In genomic region chr2:105311414-105311813, GRCm38 (mm10) we compare ENCODE assay signal across 9 mouse cellular contexts.
A peak's percentile ranks its signal among the peaks of the same experiment; 100 is the strongest.
DNase-seq lines count a peak whose midpoint lies in the region; TF ChIP-seq lines count a peak whose summit lies in the region.
"Had no signal": no experiment of that assay in that cellular context is flagged by ENCODE, and none has a peak within 500 bp of the region (broad histone marks: within the 10 kb centered on the region; RNA-seq: fewer than 3 reads in every experiment).

No protein-coding gene starts in this region.

- 48% methylated on average over 13 of the region's 13 CpGs for WGBS in midbrain, embryonic 10.5 days

- no peaks in the 10 kb centered on the region for H3K9me3 ChIP-seq in midbrain, embryonic 10.5 days (replicated peaks)
- H3K9me3 ChIP-seq: neural tube, embryonic 12.5 days had no signal

- no peaks in the 10 kb centered on the region for H3K4me1 ChIP-seq in cortical plate, adult 2 months (ENCODE audit: control insufficient read depth, insufficient read depth, low read length)
- peaks cover 11% of the 10 kb centered on the region for H3K4me1 ChIP-seq in midbrain, embryonic 10.5 days

- H3K4me3 ChIP-seq in cortical plate, adult 2 months (ENCODE audit: insufficient read depth, low read length) = no peak overlapping the region
- no peak overlapping the region for H3K4me3 ChIP-seq in midbrain, embryonic 10.5 days
- H3K4me3 ChIP-seq: neural tube, embryonic 12.5 days had no signal

- intact Hi-C loops in left cerebral cortex, postnatal 14 days (cut with DNase I) = no loop called here

- TF ChIP-seq CTCF in cortical plate, adult 2 months (IDR thresholded peaks at IDR 0.05; ENCODE audit: extremely low read depth, insufficient read depth, low read length) = peak; percentile 44

- H3K27ac ChIP-seq in cortical plate, adult 2 months (ENCODE audit: insufficient read depth, low read length) = no peak overlapping the region
- no peak overlapping the region for H3K27ac ChIP-seq in midbrain, embryonic 10.5 days (replicated peaks)
- H3K27ac ChIP-seq: neural tube, embryonic 12.5 days had no signal

- DNase-seq in cerebellum, postnatal 10 days = peak; percentile 59 to 67
- DNase-seq in cerebellum, adult 11-12 months = no peak
- peak; percentile 22 to 27 for DNase-seq in left cerebral cortex, postnatal 14 days (ENCODE audit: low spot score in 2 of 2)
- DNase-seq in left cerebral cortex, adult 11 months (ENCODE audit: low spot score) = no peak
- DNase-seq in midbrain, embryonic 10.5 days (ENCODE audit: low spot score) = peak; percentile 28
- DNase-seq in frontal cortex, postnatal 10 days (ENCODE audit: low spot score in 2 of 2) = no peak
- DNase-seq in urinary bladder, postnatal 4 days (ENCODE audit: low spot score in 2 of 2) = no peak

- no peak for TF ChIP-seq POLR2A in cortical plate, adult 2 months (IDR thresholded peaks at IDR 0.05; ENCODE audit: extremely low read depth, insufficient read depth, low read length)

- H3K27me3 ChIP-seq in midbrain, embryonic 10.5 days (ENCODE audit: low read depth, poor library complexity, severe bottlenecking) = peaks cover 11% of the 10 kb centered on the region; the same call in 1 of the 2 replicates
- H3K27me3 ChIP-seq: neural tube, embryonic 12.5 days had no signal

- H3K36me3 ChIP-seq in midbrain, embryonic 10.5 days = no peaks in the 10 kb centered on the region
- H3K36me3 ChIP-seq: neural tube, embryonic 12.5 days had no signal

Comparison
In these comparisons a context has a peak if more than half of its experiments do, and no peak if none do; other contexts are left out.
1. DNase-seq: peak in cerebellum, postnatal 10 days (2 of 2), left cerebral cortex, postnatal 14 days (2 of 2) and midbrain, embryonic 10.5 days (single experiment); none in cerebellum, adult 11-12 months (single experiment), left cerebral cortex, adult 11 months (single experiment), frontal cortex, postnatal 10 days (0 of 2) and urinary bladder, postnatal 4 days (0 of 2).